Mouse (Mus musculus) MEL (cell line): ENCODE measurements around the gene Fbln2.

Experiments used
- CTCF ChIP-seq, 3 experiments: IDR thresholded peaks in 2 of 3; conservative IDR thresholded peaks in 1 of 3; 2 replicates each; pipeline ENCODE4 v1.5.1; 2011 to 2012; ENCODE audit warnings: low read length in 3 of 3, low read depth in 2 of 3, mild to moderate bottlenecking in 2 of 3, improper control_type of control experiment in 1 of 3, inconsistent platforms in 1 of 3, mixed read lengths in 1 of 3, moderate library complexity in 1 of 3; ENCODE audit not compliant: control insufficient read depth in 1 of 3, insufficient read depth in 1 of 3, poor library complexity in 1 of 3, severe bottlenecking in 1 of 3
- EP300 ChIP-seq, 2 experiments: IDR thresholded peaks; 2 replicates each; pipeline ENCODE4 v1.6.1; 2011; ENCODE audit warnings: improper control_type of control experiment in 2 of 2, low read length in 2 of 2, low read depth in 1 of 2, mild to moderate bottlenecking in 1 of 2
- MAFK ChIP-seq: IDR thresholded peaks from 2 replicates; pipeline ENCODE4 v1.6.1; 2011; ENCODE audit warnings: low read depth, mild to moderate bottlenecking, low read length, improper control_type of control experiment, borderline replicate concordance
- MAZ ChIP-seq: IDR thresholded peaks from 2 replicates; pipeline ENCODE4 v1.6.1; 2012; ENCODE audit warnings: low read depth, mild to moderate bottlenecking, inconsistent platforms, low read length, improper control_type of control experiment
- POLR2A ChIP-seq, 2 experiments: IDR thresholded peaks; 2 replicates each; pipeline ENCODE4 v1.6.1; 2011 to 2012; ENCODE audit warnings: low read length in 2 of 2, mild to moderate bottlenecking in 2 of 2, control low read depth in 1 of 2, improper control_type of control experiment in 1 of 2, low read depth in 1 of 2, moderate library complexity in 1 of 2; ENCODE audit not compliant: control insufficient read depth in 1 of 2, insufficient read depth in 1 of 2, poor library complexity in 1 of 2
- POLR2AphosphoS2 ChIP-seq: IDR thresholded peaks from 2 replicates; pipeline ENCODE4 v1.6.1; 2011; ENCODE audit warnings: low read length, improper control_type of control experiment
- RCOR1 ChIP-seq: IDR thresholded peaks from 2 replicates; pipeline ENCODE4 v1.6.1; 2012; ENCODE audit warnings: low read depth, mild to moderate bottlenecking, inconsistent platforms, low read length, improper control_type of control experiment
- SIN3A ChIP-seq: IDR thresholded peaks from 2 replicates; pipeline ENCODE4 v1.6.1; 2012; ENCODE audit warnings: low read length, improper control_type of control experiment, inconsistent platforms
- TAL1 ChIP-seq: IDR thresholded peaks from 2 replicates; pipeline ENCODE4 v1.6.1; 2012; ENCODE audit warnings: mild to moderate bottlenecking, inconsistent platforms, low read length, moderate library complexity, mixed read lengths
- USF1 ChIP-seq: IDR thresholded peaks from 2 replicates; pipeline ENCODE4 v1.6.1; 2014; ENCODE audit warnings: low read depth, mild to moderate bottlenecking, inconsistent platforms, low read length, improper control_type of control experiment, moderate library complexity
- ZNF384 ChIP-seq: IDR thresholded peaks from 2 replicates; pipeline ENCODE4 v1.6.1; 2012; ENCODE audit warnings: low read depth, mild to moderate bottlenecking, inconsistent platforms, low read length, improper control_type of control experiment

- TF ChIP-seq CTCF (IDR thresholded peaks at IDR 0.05 in 2 of 3, conservative IDR thresholded peaks at IDR 0.05 in 1 of 3; ENCODE audit: control insufficient read depth in 1 of 3, insufficient read depth in 1 of 3, low read depth in 2 of 3, low read length in 3 of 3, poor library complexity in 1 of 3, severe bottlenecking in 1 of 3) (no peak), TAL1 (no peak), POLR2A (IDR thresholded peaks at IDR 0.05; ENCODE audit: control insufficient read depth in 1 of 2, insufficient read depth in 1 of 2, low read depth in 1 of 2, low read length in 2 of 2, poor library complexity in 1 of 2) (no peak), SIN3A (no peak), MAFK (no peak), MAZ (no peak), ZNF384 (no peak), EP300 (IDR thresholded peaks at IDR 0.05; ENCODE audit: low read depth in 1 of 2, low read length in 2 of 2) (no peak), POLR2AphosphoS2 (no peak), USF1 (no peak), RCOR1 (no peak)
Observed at GRCm38 (mm10) chr6:91302337-91302736, 90.1 kb downstream of the Fbln2 start.
